Mouse (Mus musculus) intestine, embryonic 14.5 days (tissue): Measurements from ENCODE around the gene Vldlr. TPM values are rescaled to one million over a fixed set of nuclear protein-coding genes. Genes with fewer than 3 reads are reported as not detected.
A peak's percentile ranks its signal among the peaks of the same experiment; 100 is the strongest.

Source experiments
- ATAC-seq: fragments of 200-750 bp; cut with Nextera tagmentation; replicated peaks from 2 replicates; pipeline ENCODE4 v1.8.0; 2017; ENCODE audit warnings: low read depth, moderate number of reproducible peaks, moderate TSS enrichment, moderate library complexity; ENCODE audit not compliant: low FRiP score, low TSS enrichment
- DNase-seq: peaks from one replicate; pipeline ENCODE4 v3.0.0-alpha.2; 2018; ENCODE audit warnings: low spot score
- H3K27ac ChIP-seq: fragments of 300-500 bp; sonication (generic); 2 replicates; pipeline ENCODE4 v1.5.1; 2014; ENCODE audit warnings: low read depth, mild to moderate bottlenecking, control low read depth
- H3K27me3 ChIP-seq: fragments of 300-500 bp; sonication (generic); replicated peaks from 2 replicates; pipeline ENCODE4 v1.6.1; 2014; ENCODE audit warnings: low read length, control low read depth; ENCODE audit not compliant: control insufficient read depth, insufficient read depth
- H3K36me3 ChIP-seq: fragments of 300-500 bp; sonication (generic); 2 replicates; pipeline ENCODE4 v1.6.1; 2014; ENCODE audit warnings: low read length, control low read depth; ENCODE audit not compliant: control insufficient read depth, insufficient read depth
- H3K4me1 ChIP-seq: fragments of 300-500 bp; sonication (generic); replicated peaks from 2 replicates; pipeline ENCODE4 v1.6.1; 2014; ENCODE audit warnings: low read length, control low read depth, mixed read lengths; ENCODE audit not compliant: control insufficient read depth, insufficient read depth
- H3K4me2 ChIP-seq: fragments of 300-500 bp; sonication (generic); 2 replicates; pipeline ENCODE4 v1.6.1; 2014; ENCODE audit warnings: low read length
- H3K4me3 ChIP-seq: fragments of 300-500 bp; sonication (generic); 2 replicates; pipeline ENCODE4 v1.5.1; 2014; ENCODE audit warnings: low read depth, low read length, control low read depth, mixed read lengths
- H3K9ac ChIP-seq: fragments of 300-500 bp; sonication (generic); 2 replicates; pipeline ENCODE4 v1.6.1; 2014; ENCODE audit warnings: mild to moderate bottlenecking, low read length
- H3K9me3 ChIP-seq: fragments of 300-500 bp; sonication (generic); 2 replicates; pipeline ENCODE4 v1.6.1; 2016; ENCODE audit warnings: low read length, control low read depth; ENCODE audit not compliant: control insufficient read depth
- WGBS: fragments of 180-500 bp; shearing (Covaris S2); extraction: QIAGEN DNeasy Blood & Tissue Kit; methylation state at CpG from one replicate; pipeline ENCODE4 v1.1.7; 2014; 5-methylcytosine and 5-hydroxymethylcytosine counted together
- polyA plus RNA-seq: library from polyadenylated mRNA; unstranded; fragments of >200 nt; fragmentation: Nextera tagmentation; extraction: Ambion mirVana; gene quantifications from 2 replicates; pipeline ENCODE4 v1.2.1, GENCODE M21; 2014

Vldlr gene
- polyA plus RNA-seq, 1 experiment from 2014 or later: 5.6 TPM

DNA sequence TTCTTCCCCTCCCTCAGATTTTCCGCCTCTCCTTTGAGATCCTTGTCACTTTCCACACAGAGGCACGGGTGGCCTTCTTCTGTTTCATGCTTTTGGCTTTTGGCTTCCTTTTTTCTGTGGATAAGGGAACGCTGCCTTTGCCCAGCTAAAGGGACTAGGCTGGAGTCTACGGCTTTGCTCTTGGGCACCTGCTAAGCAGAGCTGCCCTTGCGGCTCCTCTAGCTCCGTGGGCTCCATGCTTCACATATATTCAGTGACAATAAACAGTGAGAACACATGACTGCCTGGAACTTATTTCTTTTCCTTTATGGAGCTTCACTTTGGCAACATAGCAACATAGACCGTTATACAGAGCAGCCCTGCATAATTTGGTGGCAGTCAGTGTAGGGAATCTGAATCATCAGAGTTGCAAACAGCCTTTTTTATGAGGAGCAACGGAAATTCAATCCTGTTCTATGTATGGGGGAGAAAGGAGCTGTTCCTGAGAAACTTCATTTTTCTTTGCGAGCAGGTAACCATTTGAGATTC lies 12.5 kb upstream of the Vldlr start:
- H3K27me3 ChIP-seq: no peaks in the 10 kb centered on the region
- no peaks in the 10 kb centered on the region for H3K4me1 ChIP-seq
- no peak for DNase-seq
- no peak overlapping the region for H3K4me2 ChIP-seq
- no peak overlapping the region for H3K27ac ChIP-seq
- no peaks in the 10 kb centered on the region for H3K36me3 ChIP-seq
- H3K4me3 ChIP-seq: no peak overlapping the region
- no peak for ATAC-seq
- H3K9ac ChIP-seq: no peak overlapping the region
- WGBS: 77% methylated on average over 9 of the region's 9 CpGs
- H3K9me3 ChIP-seq: no peaks in the 10 kb centered on the region

DNA sequence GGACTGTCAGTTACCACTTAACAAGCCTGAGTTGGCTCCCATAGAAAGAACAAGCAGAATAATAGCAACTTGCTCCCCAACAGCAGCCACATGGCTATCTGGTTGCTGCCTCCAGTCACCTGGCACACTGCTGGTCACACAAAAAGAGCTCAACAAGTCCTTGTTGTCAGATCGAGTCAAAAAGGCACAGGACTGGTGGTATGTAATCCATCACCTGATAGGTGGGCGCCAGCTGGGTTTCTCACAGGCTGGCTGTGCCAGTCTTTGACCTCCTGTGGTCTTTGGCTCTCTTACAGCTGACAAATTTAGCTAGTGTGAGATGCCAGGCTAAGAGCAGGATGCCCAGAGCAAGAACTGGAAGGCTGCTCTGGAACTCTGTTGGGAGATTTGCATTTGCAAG lies 5.3 kb upstream of the Vldlr start:
- 66% methylated on average over 2 of the region's 2 CpGs for WGBS
- Histone ChIP-seq H3K9ac (no peak overlapping the region), H3K27me3 (peaks cover 15% of the 10 kb centered on the region)

DNA sequence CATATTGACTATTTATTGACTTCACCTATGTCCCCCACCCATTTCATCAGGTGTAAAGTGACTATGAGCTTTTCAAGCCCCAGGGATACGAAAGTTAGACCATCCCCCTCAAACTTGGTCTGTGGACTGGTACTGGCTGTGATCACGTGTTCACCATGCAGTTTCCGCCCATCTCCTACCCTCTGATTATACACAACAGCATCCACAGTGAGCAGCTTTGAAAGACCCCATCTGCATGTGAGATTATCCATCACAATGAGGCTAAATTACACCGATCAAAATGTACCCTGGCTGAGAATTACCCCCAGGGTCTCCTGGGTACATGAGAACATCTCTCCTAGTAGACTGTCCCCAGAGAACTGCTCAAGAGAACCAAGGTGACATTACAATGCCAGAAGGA lies 688 bp upstream of the Vldlr start:
- Histone ChIP-seq H3K36me3 (no peaks in the 10 kb centered on the region), H3K4me2 (no peak overlapping the region), H3K27ac (no peak overlapping the region), H3K4me3 (no peak overlapping the region), H3K9ac (no peak overlapping the region), H3K27me3 (peaks cover 25% of the 10 kb centered on the region), H3K9me3 (no peaks in the 10 kb centered on the region), H3K4me1 (peaks cover 7% of the 10 kb centered on the region; the same call in 1 of the 2 replicates)
- ATAC-seq (no peak), DNase-seq (no peak)
- WGBS: 75% methylated on average over 4 of the region's 4 CpGs

More for the DNA sequence above, 5.3 kb upstream of the Vldlr start:
- DNase-seq (no peak), ATAC-seq (no peak)
- Histone ChIP-seq H3K36me3 (no peaks in the 10 kb centered on the region), H3K27ac (no peak overlapping the region), H3K4me2 (no peak overlapping the region), H3K4me1 (no peaks in the 10 kb centered on the region), H3K4me3 (no peak overlapping the region), H3K9me3 (no peaks in the 10 kb centered on the region)

DNA sequence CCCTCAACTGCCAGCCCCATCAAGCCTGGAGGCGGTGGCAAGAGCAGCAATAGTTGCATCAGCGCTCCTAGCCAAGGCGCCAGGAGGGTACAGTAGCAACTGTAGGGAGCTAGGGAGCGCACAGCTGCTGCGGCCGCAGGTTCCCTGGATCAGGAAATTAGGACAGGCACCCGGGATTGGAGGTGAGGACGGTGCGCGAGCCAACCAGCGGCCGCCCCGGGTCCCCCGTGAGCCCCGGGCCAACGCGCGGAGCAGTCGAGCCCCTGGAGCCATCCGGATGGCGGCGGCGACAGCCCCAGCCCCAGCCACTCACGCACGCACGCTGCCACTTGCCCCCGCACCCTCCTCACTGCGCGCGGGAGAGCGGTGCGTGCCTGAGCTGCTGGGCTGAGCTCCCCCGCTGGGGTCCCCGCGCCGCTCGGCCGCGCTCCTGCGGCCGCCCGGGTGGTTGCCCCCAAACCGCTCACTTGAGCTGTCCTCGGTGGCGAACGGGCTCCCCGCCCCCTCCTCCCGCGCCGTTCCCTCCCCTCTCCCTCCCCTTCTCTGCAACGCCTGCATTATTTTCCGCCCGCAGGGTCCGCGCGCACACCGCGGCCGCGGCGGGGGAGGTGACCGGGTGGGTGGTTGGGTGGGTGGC lies 601 bp downstream of the Vldlr start:
- peak; percentile 68 for ATAC-seq
- peak; percentile 78 for DNase-seq
- 1% methylated on average over 44 of the region's 62 CpGs for WGBS
- Histone ChIP-seq H3K4me2 (peak overlapping the region; percentile 97), H3K36me3 (no peaks in the 10 kb centered on the region), H3K4me1 (peaks cover 7% of the 10 kb centered on the region; the same call in 1 of the 2 replicates), H3K4me3 (peak overlapping the region; percentile 66), H3K27me3 (peaks cover 25% of the 10 kb centered on the region), H3K9ac (peak overlapping the region; percentile 55), H3K27ac (no peak overlapping the region), H3K9me3 (no peaks in the 10 kb centered on the region)

DNA sequence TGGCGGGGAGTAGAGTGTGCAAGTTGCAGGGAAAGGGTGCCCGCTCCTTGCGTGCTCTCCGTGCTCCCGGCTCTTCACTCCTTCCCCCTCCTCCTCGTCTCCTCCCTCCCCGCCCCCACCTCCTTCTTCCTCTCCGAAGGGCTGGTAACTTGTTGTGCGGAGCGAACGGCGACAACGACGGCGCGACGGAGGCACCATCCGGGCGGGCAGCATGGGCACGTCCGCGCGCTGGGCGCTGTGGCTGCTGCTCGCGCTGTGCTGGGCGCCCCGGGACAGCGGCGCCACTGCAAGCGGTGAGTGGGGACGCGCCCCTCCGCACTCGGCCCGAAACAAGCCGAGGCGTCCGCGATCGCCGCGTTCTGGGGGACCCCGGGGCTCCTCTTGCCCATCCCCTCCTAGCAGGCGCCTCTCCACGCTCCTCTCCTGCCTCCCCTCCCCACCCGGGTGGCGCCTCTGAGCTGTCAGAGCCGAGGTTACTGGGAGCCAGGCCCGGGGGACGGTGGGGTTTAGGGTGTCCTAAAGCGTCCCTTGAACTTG lies 1.2 kb downstream of the Vldlr start:
- DNase-seq (no peak), ATAC-seq (peak; percentile 53)
- Histone ChIP-seq H3K9me3 (no peaks in the 10 kb centered on the region), H3K4me3 (peak overlapping the region; percentile 66), H3K36me3 (no peaks in the 10 kb centered on the region), H3K27me3 (peaks cover 25% of the 10 kb centered on the region), H3K27ac (no peak overlapping the region), H3K4me1 (peaks cover 7% of the 10 kb centered on the region; the same call in 1 of the 2 replicates), H3K4me2 (peak overlapping the region; percentile 97), H3K9ac (peak overlapping the region; percentile 55)
- WGBS: under 1% methylated on average over 50 of the region's 52 CpGs

DNA sequence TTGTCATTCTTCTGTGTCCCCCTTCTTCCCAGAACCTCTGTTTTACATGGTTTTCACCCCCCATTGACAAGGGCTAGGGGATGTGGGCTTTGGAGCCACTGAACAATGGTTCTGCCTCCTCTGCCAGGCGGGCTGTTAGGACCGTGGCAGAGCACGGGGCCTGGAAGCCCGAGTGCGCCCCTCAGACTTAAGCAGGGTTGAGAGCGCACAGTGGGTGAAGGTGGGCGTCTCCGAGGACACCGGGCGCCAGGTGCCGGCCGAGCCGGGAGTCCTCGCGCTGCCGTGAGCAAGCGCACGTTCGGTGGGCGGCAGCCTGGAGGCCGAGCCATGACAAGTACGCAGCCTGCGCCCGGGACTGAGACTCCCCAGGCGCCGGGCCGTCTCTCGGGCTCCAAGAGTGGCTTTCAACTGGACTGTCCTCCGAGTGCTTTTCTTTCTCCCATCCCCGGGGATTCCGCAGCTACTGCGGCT lies 1.7 kb downstream of the Vldlr start:
- ATAC-seq (peak; percentile 44; the same call in 1 of the 2 replicates), DNase-seq (peak; percentile 82)
- WGBS: under 1% methylated on average over 32 of the region's 32 CpGs

DNA sequence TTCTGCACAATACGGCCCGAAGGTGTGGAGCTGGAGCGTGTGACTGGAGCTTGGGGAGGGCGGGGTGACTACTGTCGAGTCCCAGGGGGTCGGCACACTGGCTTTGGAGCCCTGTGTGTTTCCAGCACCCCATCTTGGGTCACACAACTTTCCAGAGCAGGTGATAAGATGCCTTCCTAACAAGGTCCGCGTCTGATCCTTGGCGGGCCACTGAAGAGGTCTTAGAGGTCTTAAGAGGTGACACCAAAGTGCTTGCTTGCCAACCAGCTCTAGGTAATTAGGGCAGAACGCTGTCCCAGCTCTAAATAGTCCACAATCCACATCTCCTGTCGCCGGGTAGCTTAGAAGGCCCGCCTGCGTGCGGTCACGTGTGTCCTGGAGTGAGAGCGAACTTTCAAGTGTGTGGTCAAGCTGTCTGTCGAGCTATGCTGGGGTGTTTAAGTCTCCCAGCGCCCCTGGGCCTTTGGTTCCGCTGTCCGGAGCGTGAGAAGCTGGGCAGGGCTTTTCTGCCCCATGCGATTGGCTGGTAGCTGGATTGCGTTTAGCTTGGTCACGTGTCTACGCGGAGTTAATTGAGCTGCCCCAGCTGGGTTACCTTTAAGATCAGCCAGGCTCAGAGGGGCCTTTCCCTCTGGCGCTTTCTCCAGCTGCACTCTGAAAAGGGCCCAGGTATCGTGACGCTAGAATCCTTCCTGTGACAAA lies 2.4 kb downstream of the Vldlr start:
- H3K27me3 ChIP-seq: peaks cover 25% of the 10 kb centered on the region
- peak; percentile 82 for DNase-seq
- H3K27ac ChIP-seq: no peak overlapping the region
- peak; percentile 74 for ATAC-seq
- H3K4me1 ChIP-seq: peaks cover 7% of the 10 kb centered on the region; the same call in 1 of the 2 replicates
- peak overlapping the region; percentile 97 for H3K4me2 ChIP-seq
- H3K9ac ChIP-seq: peak overlapping the region; percentile 55; the same call in 1 of the 2 replicates
- H3K36me3 ChIP-seq: no peaks in the 10 kb centered on the region
- under 1% methylated on average over 30 of the region's 30 CpGs for WGBS
- H3K9me3 ChIP-seq: no peaks in the 10 kb centered on the region
- H3K4me3 ChIP-seq: peak overlapping the region; percentile 66

More for the DNA sequence above, 1.7 kb downstream of the Vldlr start:
- peak overlapping the region; percentile 55 for H3K9ac ChIP-seq
- H3K4me1 ChIP-seq: peaks cover 7% of the 10 kb centered on the region; the same call in 1 of the 2 replicates
- H3K4me3 ChIP-seq: peak overlapping the region; percentile 66
- H3K36me3 ChIP-seq: no peaks in the 10 kb centered on the region
- no peak overlapping the region for H3K27ac ChIP-seq
- peak overlapping the region; percentile 97 for H3K4me2 ChIP-seq
- H3K9me3 ChIP-seq: no peaks in the 10 kb centered on the region
- H3K27me3 ChIP-seq: peaks cover 25% of the 10 kb centered on the region

DNA sequence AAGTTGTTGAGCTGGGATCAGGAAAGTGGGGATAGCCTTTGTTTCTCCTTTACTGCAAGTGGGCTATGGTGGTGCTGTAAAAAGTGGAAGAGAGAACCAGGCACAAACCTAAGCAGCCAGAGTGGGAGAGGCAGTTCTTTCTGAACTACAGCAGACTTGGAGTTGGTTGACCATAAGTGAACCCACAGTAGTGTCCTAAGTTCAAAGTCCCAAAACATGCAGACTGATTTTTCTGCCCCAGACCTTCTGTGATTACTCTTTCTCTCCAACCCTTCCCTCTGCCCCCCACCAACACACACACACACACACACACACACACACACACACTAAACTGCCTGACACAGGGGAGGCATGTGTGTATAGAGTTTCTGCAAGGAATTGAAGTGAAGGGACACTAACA lies 3.3 kb downstream of the Vldlr start:
- peaks cover 24% of the 10 kb centered on the region for H3K27me3 ChIP-seq
- H3K27ac ChIP-seq: no peak overlapping the region
- H3K9me3 ChIP-seq: no peaks in the 10 kb centered on the region
- DNase-seq (no peak), ATAC-seq (no peak)
- 0 out of 2 replicates have a peak overlapping the region, but pooled peaks have one; percentile 97 for H3K4me2 ChIP-seq
- H3K9ac ChIP-seq: no peak overlapping the region
- H3K4me3 ChIP-seq: no peak overlapping the region
- H3K36me3 ChIP-seq: no peaks in the 10 kb centered on the region
- peaks cover 7% of the 10 kb centered on the region; the same call in 1 of the 2 replicates for H3K4me1 ChIP-seq
